In genomic region chr12:44315212-44315611, GRCm38 (mm10) we compare ENCODE assay signal across 28 mouse cellular contexts. TPM values are rescaled to one million over a fixed set of nuclear protein-coding genes. Genes with fewer than 3 reads are reported as not detected.
"Had no signal": no experiment of that assay in that cellular context is flagged by ENCODE, and none has a peak within 500 bp of the region (broad histone marks: within the 10 kb centered on the region; RNA-seq: fewer than 3 reads in every experiment).

No protein-coding gene starts in this region.

- ATAC-seq: forebrain, embryonic 13.5 days; forebrain, embryonic 14.5 days; forebrain, embryonic 15.5 days; forebrain, embryonic 16.5 days; forebrain, postnatal 0 days had no signal

- H3K9me3 ChIP-seq: embryonic facial prominence, embryonic 10.5 days; embryonic facial prominence, embryonic 12.5 days; embryonic facial prominence, embryonic 13.5 days; embryonic facial prominence, embryonic 15.5 days; forebrain, embryonic 10.5 days; forebrain, embryonic 12.5 days; forebrain, embryonic 13.5 days; forebrain, embryonic 15.5 days had no signal

- H3K27ac ChIP-seq: embryonic facial prominence, embryonic 10.5 days; embryonic facial prominence, embryonic 12.5 days; embryonic facial prominence, embryonic 13.5 days; embryonic facial prominence, embryonic 15.5 days; forebrain, embryonic 10.5 days; forebrain, embryonic 12.5 days; forebrain, embryonic 13.5 days; forebrain, embryonic 15.5 days; gastrocnemius, adult 2 months had no signal

- DNase-seq: cerebellum, adult 2 months; cerebellum, adult 8-10 months; cerebellum, adult 9-10 months; cerebellum, adult 9-11 months; cerebellum, postnatal 10 days; cerebellum, postnatal 14 days; cerebellum, postnatal 25 days; cerebellum, postnatal 36 days; embryo, embryonic 11 days; forebrain, postnatal 0 days; gastrocnemius, adult 2 months; gastrocnemius, postnatal 10 days; gastrocnemius, postnatal 14 days; gastrocnemius, postnatal 25 days; gastrocnemius, postnatal 36 days; heart, adult 11 months; heart, adult 18-20 months had no signal

- H3K4me2 ChIP-seq: embryonic facial prominence, embryonic 12.5 days; embryonic facial prominence, embryonic 13.5 days; embryonic facial prominence, embryonic 15.5 days; forebrain, embryonic 12.5 days; forebrain, embryonic 13.5 days; forebrain, embryonic 15.5 days had no signal

- H3K9ac ChIP-seq: embryonic facial prominence, embryonic 12.5 days; embryonic facial prominence, embryonic 13.5 days; embryonic facial prominence, embryonic 15.5 days; forebrain, embryonic 12.5 days; forebrain, embryonic 13.5 days; forebrain, embryonic 15.5 days; forebrain, postnatal 0 days had no signal

- H3K4me1 ChIP-seq: embryonic facial prominence, embryonic 10.5 days; embryonic facial prominence, embryonic 12.5 days; embryonic facial prominence, embryonic 13.5 days; embryonic facial prominence, embryonic 15.5 days; forebrain, embryonic 10.5 days; forebrain, embryonic 12.5 days; forebrain, embryonic 13.5 days; forebrain, embryonic 15.5 days had no signal

- H3K4me3 ChIP-seq: embryonic facial prominence, embryonic 10.5 days; embryonic facial prominence, embryonic 12.5 days; embryonic facial prominence, embryonic 13.5 days; embryonic facial prominence, embryonic 15.5 days; erythroblast, embryonic 14.5 days; forebrain, embryonic 10.5 days; forebrain, embryonic 12.5 days; forebrain, embryonic 13.5 days; forebrain, embryonic 15.5 days; gastrocnemius, adult 2 months had no signal

- H3K27me3 ChIP-seq: embryonic facial prominence, embryonic 12.5 days; embryonic facial prominence, embryonic 13.5 days; embryonic facial prominence, embryonic 15.5 days; forebrain, embryonic 12.5 days; forebrain, embryonic 13.5 days; forebrain, embryonic 15.5 days had no signal

RNA-seq across cellular contexts. Expression of gene Nrcam, which starts 13.5 kb away (rescaled TPM):
- polyA plus RNA-seq: erythroblast, embryonic 14.5 days had no signal
